Mouse (Mus musculus) forebrain, embryonic 16.5 days (tissue): Measurements from ENCODE around the gene Hint3. TPM values are rescaled to one million over a fixed set of nuclear protein-coding genes. Genes with fewer than 3 reads are reported as not detected.
"Not testable (repeated sequence)": the region's sequence is repeated elsewhere in the genome, so short reads cannot be mapped to it uniquely, and the experiment has no call there.

Experiments
- ATAC-seq: fragments of 200-750 bp; cut with Nextera tagmentation; 2 replicates; pipeline ENCODE4 v1.8.0; 2017; ENCODE audit warnings: mild to moderate bottlenecking, moderate library complexity
- H3K27ac ChIP-seq: fragments of 300-500 bp; sonication (generic); 2 replicates; pipeline ENCODE4 v1.5.1; 2014; ENCODE audit warnings: low read length, control low read depth
- H3K27me3 ChIP-seq: fragments of 300-500 bp; sonication (generic); replicated peaks from 2 replicates; pipeline ENCODE4 v1.6.1; 2014; ENCODE audit warnings: low read length; ENCODE audit not compliant: control insufficient read depth, insufficient read depth
- H3K36me3 ChIP-seq: fragments of 300-500 bp; sonication (generic); 2 replicates; pipeline ENCODE4 v1.6.1; 2014; ENCODE audit not compliant: control insufficient read depth, insufficient read depth
- H3K4me1 ChIP-seq: fragments of 300-500 bp; sonication (generic); replicated peaks from 2 replicates; pipeline ENCODE4 v1.6.1; 2014; ENCODE audit warnings: low read length; ENCODE audit not compliant: control insufficient read depth, insufficient read depth
- H3K4me2 ChIP-seq: fragments of 300-500 bp; sonication (generic); 2 replicates; pipeline ENCODE4 v1.6.1; 2014; ENCODE audit warnings: mild to moderate bottlenecking, low read length, control low read depth
- H3K4me3 ChIP-seq: fragments of 300-500 bp; sonication (generic); replicated peaks from 2 replicates; pipeline ENCODE4 v1.5.1; 2014; ENCODE audit warnings: mild to moderate bottlenecking, low read length, control low read depth
- H3K9ac ChIP-seq: fragments of 300-500 bp; sonication (generic); replicated peaks from 2 replicates; pipeline ENCODE4 v1.6.1; 2014; ENCODE audit warnings: low read depth, low read length, control low read depth
- H3K9me3 ChIP-seq: fragments of 300-500 bp; sonication (generic); 2 replicates; pipeline ENCODE4 v1.6.1; 2016; ENCODE audit warnings: low read length; ENCODE audit not compliant: control insufficient read depth
- whole genome bisulfite sequencing: fragments of 180-500 bp; shearing (Covaris S2); extraction: QIAGEN DNeasy Blood & Tissue Kit; methylation state at CpG from one replicate; pipeline ENCODE4 v1.1.7; 2014; 5-methylcytosine and 5-hydroxymethylcytosine counted together
- polyA plus RNA-seq: library from polyadenylated mRNA; unstranded; fragments of >200 nt; fragmentation: Nextera tagmentation; extraction: Ambion mirVana; gene quantifications from 2 replicates; pipeline ENCODE4 v1.2.1, GENCODE M21; 2015

The Hint3 gene
- polyA plus RNA-seq, 1 experiment from 2014 or later: 22.9 TPM

GRCm38 (mm10) chr10:30632718-30633117 lies 3.3 kb upstream of the Hint3 start:
- Histone ChIP-seq H3K4me3 (no peak overlapping the region), H3K4me1 (no peaks in the 10 kb centered on the region), H3K4me2 (no peak overlapping the region), H3K36me3 (no peaks in the 10 kb centered on the region), H3K27me3 (no peaks in the 10 kb centered on the region), H3K27ac (no peak overlapping the region), H3K9me3 (no peaks in the 10 kb centered on the region), H3K9ac (no peak overlapping the region)
- ATAC-seq: no peak
- 94% methylated on average over 1 of the region's 1 CpGs for WGBS

- Histone ChIP-seq H3K9me3 (no peaks in the 10 kb centered on the region), H3K27me3 (no peaks in the 10 kb centered on the region), H3K36me3 (no peaks in the 10 kb centered on the region), H3K27ac (no peak overlapping the region), H3K9ac (no peak overlapping the region), H3K4me2 (no peak overlapping the region), H3K4me3 (no peak overlapping the region), H3K4me1 (no peaks in the 10 kb centered on the region)
- ATAC-seq: no peak
Measured at GRCm38 (mm10) chr10:30629977-30630376, 545 bp upstream of the Hint3 start.

GRCm38 (mm10) chr10:30628444-30628843 lies 988 bp downstream of the Hint3 start:
- H3K4me3 ChIP-seq, H3K9ac ChIP-seq, H3K9me3 ChIP-seq, H3K27me3 ChIP-seq, ATAC-seq, H3K4me1 ChIP-seq, H3K4me2 ChIP-seq, H3K36me3 ChIP-seq, H3K27ac ChIP-seq: not testable (repeated sequence)
- WGBS: 93% methylated on average over 11 of the region's 11 CpGs

GRCm38 (mm10) chr10:30627548-30627947 lies 1.9 kb downstream of the Hint3 start:
- Histone ChIP-seq H3K4me2 (no peak overlapping the region), H3K4me3 (no peak overlapping the region), H3K27ac (no peak overlapping the region), H3K36me3 (no peaks in the 10 kb centered on the region), H3K9ac (no peak overlapping the region), H3K9me3 (no peaks in the 10 kb centered on the region), H3K4me1 (peaks cover 4% of the 10 kb centered on the region; the same call in 1 of the 2 replicates), H3K27me3 (no peaks in the 10 kb centered on the region)
- WGBS: 27% methylated on average over 1 of the region's 1 CpGs
- no peak for ATAC-seq

GRCm38 (mm10) chr10:30624161-30625019 lies 5.0 kb downstream of the Hint3 start:
- Histone ChIP-seq H3K36me3 (no peaks in the 10 kb centered on the region), H3K4me3 (no peak overlapping the region), H3K27ac (0 out of 2 replicates have a peak overlapping the region, but pooled peaks have one; percentile 6), H3K9me3 (no peaks in the 10 kb centered on the region), H3K4me2 (no peak overlapping the region), H3K9ac (no peak overlapping the region), H3K27me3 (no peaks in the 10 kb centered on the region), H3K4me1 (peaks cover 4% of the 10 kb centered on the region; the same call in 1 of the 2 replicates)
- ATAC-seq: peak; percentile 89
- 42% methylated on average over 5 of the region's 5 CpGs for WGBS

GRCm38 (mm10) chr10:30622928-30623327 lies 6.5 kb downstream of the Hint3 start:
- H3K4me2 ChIP-seq: no peak overlapping the region
- no peaks in the 10 kb centered on the region for H3K9me3 ChIP-seq
- H3K4me1 ChIP-seq: peaks cover 4% of the 10 kb centered on the region; the same call in 1 of the 2 replicates
- no peaks in the 10 kb centered on the region for H3K36me3 ChIP-seq
- no peak overlapping the region for H3K9ac ChIP-seq
- H3K27ac ChIP-seq: no peak overlapping the region
- ATAC-seq: no peak
- H3K27me3 ChIP-seq: no peaks in the 10 kb centered on the region
- no peak overlapping the region for H3K4me3 ChIP-seq

GRCm38 (mm10) chr10:30618918-30619210 lies 10.6 kb downstream of the Hint3 start:
- peak overlapping the region; percentile 74; the same call in 1 of the 2 replicates for H3K9ac ChIP-seq
- no peak for ATAC-seq
- H3K27me3 ChIP-seq: no peaks in the 10 kb centered on the region
- H3K36me3 ChIP-seq: no peaks in the 10 kb centered on the region
- H3K4me3 ChIP-seq: peak overlapping the region; percentile 73
- H3K4me2 ChIP-seq: peak overlapping the region; percentile 54
- H3K9me3 ChIP-seq: no peaks in the 10 kb centered on the region
- H3K4me1 ChIP-seq: peaks cover 3% of the 10 kb centered on the region
- H3K27ac ChIP-seq: peak overlapping the region; percentile 90; the same call in 1 of the 2 replicates
- 37% methylated on average over 3 of the region's 3 CpGs for WGBS

- H3K36me3 ChIP-seq: no peaks in the 10 kb centered on the region
- WGBS: 2% methylated on average over 49 of the region's 49 CpGs
- H3K27ac ChIP-seq: peak overlapping the region; percentile 90
- H3K4me1 ChIP-seq: peaks cover 3% of the 10 kb centered on the region
- H3K4me3 ChIP-seq: peak overlapping the region; percentile 73
- peak overlapping the region; percentile 54 for H3K4me2 ChIP-seq
- peak; percentile 99 for ATAC-seq
- no peaks in the 10 kb centered on the region for H3K27me3 ChIP-seq
- no peaks in the 10 kb centered on the region for H3K9me3 ChIP-seq
- H3K9ac ChIP-seq: peak overlapping the region; percentile 74
Measured at GRCm38 (mm10) chr10:30618091-30618917, 11.1 kb downstream of the Hint3 start.

GRCm38 (mm10) chr10:30613039-30613438 lies 16.4 kb downstream of the Hint3 start:
- WGBS: 86% methylated on average over 4 of the region's 4 CpGs
- ATAC-seq: no peak

More at GRCm38 (mm10) chr10:30613039-30613438, 16.4 kb downstream of the Hint3 start:
- Histone ChIP-seq H3K9ac (no peak overlapping the region), H3K9me3 (no peaks in the 10 kb centered on the region), H3K27me3 (no peaks in the 10 kb centered on the region), H3K4me1 (peaks cover 3% of the 10 kb centered on the region), H3K27ac (no peak overlapping the region), H3K4me2 (no peak overlapping the region), H3K36me3 (no peaks in the 10 kb centered on the region), H3K4me3 (no peak overlapping the region)
